Mouse (Mus musculus): ENCODE results near the gene Slc52a3. TPM values are rescaled to one million over a fixed set of nuclear protein-coding genes. Genes with fewer than 3 reads are reported as not detected.

Slc52a3 gene
- polyA plus RNA-seq, 1 experiment from 2014 or later, result 0.17 TPM

DNA sequence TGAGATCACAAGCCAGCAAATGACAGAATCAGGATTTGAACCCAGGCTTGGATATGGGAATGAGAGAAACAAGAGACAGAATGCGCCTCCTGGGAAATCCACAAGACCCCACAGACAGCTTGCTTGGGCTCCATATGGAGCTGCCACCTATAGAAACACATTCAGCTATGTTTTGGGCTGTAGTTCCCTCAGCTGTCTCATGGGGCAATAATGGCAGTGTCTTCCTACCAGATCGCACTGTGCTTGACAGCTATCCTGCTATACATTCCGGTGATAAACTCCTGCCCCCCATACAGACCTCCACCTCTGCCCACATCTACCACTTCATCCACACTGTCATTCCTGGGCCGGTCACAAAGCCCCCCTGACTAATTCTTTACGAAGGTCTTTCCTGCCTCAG is 21.0 kb upstream of the Slc52a3 start:
- H3K4me1 ChIP-seq, result peaks cover 58% of the 10 kb centered on the region
- no peaks in the 10 kb centered on the region for H3K9me3 ChIP-seq
- H3K36me3 ChIP-seq, result peaks cover 2% of the 10 kb centered on the region; the same call in 1 of the 2 replicates
- no peak overlapping the region for H3K27ac ChIP-seq (replicated peaks)
- H3K4me2 ChIP-seq, result no peak overlapping the region
- ATAC-seq (ENCODE audit: extremely low read depth, insufficient number of reproducible peaks, low FRiP score, low TSS enrichment), result no peak
- H3K4me3 ChIP-seq, result no peak overlapping the region
- peaks cover 50% of the 10 kb centered on the region for H3K27me3 ChIP-seq (replicated peaks)
- no peak overlapping the region for H3K9ac ChIP-seq
- WGBS, result 83% methylated on average over 5 of the region's 5 CpGs

DNA sequence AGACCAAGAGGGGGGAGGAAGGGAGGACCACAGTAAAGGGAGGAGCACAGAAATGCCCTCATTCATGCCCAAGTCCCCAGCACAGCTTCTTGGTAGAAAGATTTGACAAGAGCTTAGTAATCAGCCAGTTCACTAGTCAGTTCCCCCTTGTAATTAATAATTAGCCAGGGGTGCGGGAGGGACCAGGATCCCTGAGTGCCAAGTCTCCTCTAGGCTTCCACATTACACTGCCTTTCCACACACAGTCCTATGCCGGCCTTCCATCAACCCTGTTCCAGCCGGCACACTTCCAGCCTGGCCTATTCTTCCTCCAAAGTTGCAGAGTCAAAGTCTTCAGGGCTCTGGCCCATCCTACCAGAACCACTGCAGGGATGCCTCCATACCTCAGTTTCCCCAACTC is 20.2 kb upstream of the Slc52a3 start:
- H3K9ac ChIP-seq, result no peak overlapping the region
- no peak for ATAC-seq (ENCODE audit: extremely low read depth, insufficient number of reproducible peaks, low FRiP score, low TSS enrichment)
- no peak overlapping the region for H3K4me2 ChIP-seq
- peaks cover 50% of the 10 kb centered on the region for H3K27me3 ChIP-seq (replicated peaks)
- no peak overlapping the region for H3K27ac ChIP-seq (replicated peaks)
- 93% methylated on average over 3 of the region's 3 CpGs for WGBS
- H3K4me3 ChIP-seq, result no peak overlapping the region
- H3K36me3 ChIP-seq, result peaks cover 2% of the 10 kb centered on the region; the same call in 1 of the 2 replicates
- no peaks in the 10 kb centered on the region for H3K9me3 ChIP-seq
- peaks cover 55% of the 10 kb centered on the region for H3K4me1 ChIP-seq

GRCm38 (mm10) chr2:151977689-151978440 is 18.4 kb upstream of the Slc52a3 start:
- H3K27ac ChIP-seq (replicated peaks), result no peak overlapping the region
- H3K36me3 ChIP-seq, result peaks cover 2% of the 10 kb centered on the region; the same call in 1 of the 2 replicates
- H3K9ac ChIP-seq, result peak overlapping the region; percentile 65
- 78% methylated on average over 4 of the region's 4 CpGs for WGBS
- no peak overlapping the region for H3K4me3 ChIP-seq
- peaks cover 35% of the 10 kb centered on the region for H3K27me3 ChIP-seq (replicated peaks)
- H3K9me3 ChIP-seq, result no peaks in the 10 kb centered on the region
- H3K4me1 ChIP-seq, result peaks cover 43% of the 10 kb centered on the region
- ATAC-seq (ENCODE audit: extremely low read depth, insufficient number of reproducible peaks, low FRiP score, low TSS enrichment), result no peak
- peak overlapping the region; percentile 94; the same call in 1 of the 2 replicates for H3K4me2 ChIP-seq

DNA sequence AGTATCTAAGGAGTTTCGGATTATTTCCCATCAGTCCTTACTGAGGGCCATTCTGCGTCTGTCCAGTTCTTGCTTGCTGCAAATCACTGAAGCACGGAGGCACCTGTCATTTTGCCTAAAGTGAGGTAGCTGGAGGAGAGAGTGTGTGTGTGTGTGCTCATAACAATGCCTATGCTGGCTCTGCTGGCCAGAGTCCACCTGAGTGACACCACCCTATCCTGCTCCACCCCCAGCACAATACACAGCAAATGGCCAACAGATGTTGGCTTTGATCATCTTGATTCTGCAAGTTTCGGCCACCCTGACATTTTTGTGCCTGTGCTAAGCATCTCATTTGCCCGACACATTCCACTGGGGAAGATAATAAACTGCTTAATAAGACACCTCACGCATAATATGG is 17.8 kb upstream of the Slc52a3 start:
- ATAC-seq (ENCODE audit: extremely low read depth, insufficient number of reproducible peaks, low FRiP score, low TSS enrichment), result no peak
- no peaks in the 10 kb centered on the region for H3K9me3 ChIP-seq
- H3K4me2 ChIP-seq, result peak overlapping the region; percentile 94
- H3K27me3 ChIP-seq (replicated peaks), result peaks cover 29% of the 10 kb centered on the region
- H3K4me3 ChIP-seq, result no peak overlapping the region
- peaks cover 2% of the 10 kb centered on the region; the same call in 1 of the 2 replicates for H3K36me3 ChIP-seq
- peaks cover 37% of the 10 kb centered on the region for H3K4me1 ChIP-seq
- no peak overlapping the region for H3K9ac ChIP-seq
- no peak overlapping the region for H3K27ac ChIP-seq (replicated peaks)
- WGBS, result 77% methylated on average over 6 of the region's 6 CpGs

GRCm38 (mm10) chr2:151979470-151980354 is 16.6 kb upstream of the Slc52a3 start, which contains the start of gene Fam110a:
TSS of gene Fam110a (minus strand) at chr2:151980219.
- H3K36me3 ChIP-seq, result peaks cover 2% of the 10 kb centered on the region; the same call in 1 of the 2 replicates
- H3K27ac ChIP-seq (replicated peaks), result peak within 1 kb of the TSS; percentile 24; the same call in 1 of the 2 replicates
- peaks cover 16% of the 10 kb centered on the region for H3K27me3 ChIP-seq (replicated peaks)
- H3K9ac ChIP-seq, result peak within 1 kb of the TSS; percentile 91
- ATAC-seq (ENCODE audit: extremely low read depth, insufficient number of reproducible peaks, low FRiP score, low TSS enrichment), result peak; percentile 52
- H3K4me2 ChIP-seq, result peak within 1 kb of the TSS; percentile 94
- no peaks in the 10 kb centered on the region for H3K9me3 ChIP-seq
- under 1% methylated on average over 45 of the region's 46 CpGs for WGBS
- peaks cover 28% of the 10 kb centered on the region for H3K4me1 ChIP-seq
- H3K4me3 ChIP-seq, result peak within 1 kb of the TSS; percentile 87

GRCm38 (mm10) chr2:151980355-151980693 is 16.0 kb upstream of the Slc52a3 start:
- no peak for ATAC-seq (ENCODE audit: extremely low read depth, insufficient number of reproducible peaks, low FRiP score, low TSS enrichment)
- Histone ChIP-seq H3K9me3 (no peaks in the 10 kb centered on the region), H3K4me3 (peak overlapping the region; percentile 87), H3K36me3 (peaks cover 2% of the 10 kb centered on the region; the same call in 1 of the 2 replicates), H3K4me1 (peaks cover 28% of the 10 kb centered on the region), H3K27me3 (replicated peaks) (peaks cover 11% of the 10 kb centered on the region; the same call in 1 of the 2 replicates), H3K4me2 (peak overlapping the region; percentile 94), H3K27ac (replicated peaks) (no peak overlapping the region), H3K9ac (peak overlapping the region; percentile 91)
- 43% methylated on average over 3 of the region's 3 CpGs for WGBS

DNA sequence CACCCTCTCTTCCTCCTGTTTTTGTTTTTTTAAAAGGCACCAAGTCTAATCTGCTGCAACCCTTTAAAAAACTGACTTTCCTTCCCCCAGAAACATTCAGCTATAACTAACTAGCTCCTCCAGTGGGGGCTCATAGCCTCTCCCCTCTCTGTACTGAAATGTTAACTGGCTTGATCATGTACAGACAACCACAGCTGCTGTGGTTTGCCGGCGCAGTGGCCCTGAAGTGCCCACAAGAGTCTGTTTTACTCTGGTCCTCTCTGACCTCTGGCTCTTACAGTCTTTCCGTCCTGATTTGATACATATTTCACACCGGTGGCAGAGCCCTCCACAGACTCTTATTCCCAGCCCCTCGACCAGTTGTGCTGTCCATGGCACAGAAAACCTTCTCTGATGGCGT is 15.0 kb upstream of the Slc52a3 start:
- 69% methylated on average over 6 of the region's 6 CpGs for WGBS
- Histone ChIP-seq H3K27me3 (replicated peaks) (peaks cover 1% of the 10 kb centered on the region; the same call in 1 of the 2 replicates), H3K9me3 (no peaks in the 10 kb centered on the region), H3K27ac (replicated peaks) (no peak overlapping the region), H3K4me1 (peaks cover 28% of the 10 kb centered on the region), H3K36me3 (peaks cover 2% of the 10 kb centered on the region; the same call in 1 of the 2 replicates), H3K9ac (no peak overlapping the region), H3K4me3 (no peak overlapping the region), H3K4me2 (no peak overlapping the region)
- ATAC-seq (ENCODE audit: extremely low read depth, insufficient number of reproducible peaks, low FRiP score, low TSS enrichment), result no peak

GRCm38 (mm10) chr2:151982476-151982875 is 13.8 kb upstream of the Slc52a3 start:
- Histone ChIP-seq H3K27ac (replicated peaks) (no peak overlapping the region), H3K4me1 (peaks cover 28% of the 10 kb centered on the region), H3K27me3 (replicated peaks) (peaks cover 4% of the 10 kb centered on the region; the same call in 1 of the 2 replicates), H3K4me3 (no peak overlapping the region), H3K9ac (no peak overlapping the region), H3K4me2 (no peak overlapping the region), H3K9me3 (no peaks in the 10 kb centered on the region), H3K36me3 (no peaks in the 10 kb centered on the region)
- no peak for ATAC-seq (ENCODE audit: extremely low read depth, insufficient number of reproducible peaks, low FRiP score, low TSS enrichment)

DNA sequence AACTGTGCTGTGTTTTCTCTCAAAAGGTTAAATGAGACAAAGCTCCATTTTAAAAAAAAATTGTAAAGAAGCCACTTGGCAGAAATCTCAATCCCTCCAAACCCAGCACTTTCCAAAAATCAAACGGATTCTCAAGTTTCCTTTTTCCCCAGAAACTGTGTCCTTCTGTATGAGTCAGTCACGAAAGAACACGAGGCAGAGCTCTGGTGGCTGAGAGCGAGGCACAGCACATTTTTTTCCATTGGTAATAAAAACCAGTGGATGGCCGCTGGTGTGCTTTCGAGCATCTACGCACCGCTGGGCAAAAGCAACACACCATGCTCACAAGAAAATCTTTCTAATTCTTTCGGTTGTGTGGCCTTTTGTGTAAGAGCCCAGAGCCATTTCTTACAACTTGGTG is 12.3 kb upstream of the Slc52a3 start:
- H3K4me2 ChIP-seq, result no peak overlapping the region
- WGBS, result 68% methylated on average over 9 of the region's 9 CpGs
- H3K9ac ChIP-seq, result no peak overlapping the region
- H3K4me3 ChIP-seq, result no peak overlapping the region
- H3K27me3 ChIP-seq (replicated peaks), result peaks cover 17% of the 10 kb centered on the region
- H3K27ac ChIP-seq (replicated peaks), result no peak overlapping the region
- H3K36me3 ChIP-seq, result no peaks in the 10 kb centered on the region
- no peak for ATAC-seq (ENCODE audit: extremely low read depth, insufficient number of reproducible peaks, low FRiP score, low TSS enrichment)
- no peaks in the 10 kb centered on the region for H3K9me3 ChIP-seq
- peaks cover 13% of the 10 kb centered on the region for H3K4me1 ChIP-seq

DNA sequence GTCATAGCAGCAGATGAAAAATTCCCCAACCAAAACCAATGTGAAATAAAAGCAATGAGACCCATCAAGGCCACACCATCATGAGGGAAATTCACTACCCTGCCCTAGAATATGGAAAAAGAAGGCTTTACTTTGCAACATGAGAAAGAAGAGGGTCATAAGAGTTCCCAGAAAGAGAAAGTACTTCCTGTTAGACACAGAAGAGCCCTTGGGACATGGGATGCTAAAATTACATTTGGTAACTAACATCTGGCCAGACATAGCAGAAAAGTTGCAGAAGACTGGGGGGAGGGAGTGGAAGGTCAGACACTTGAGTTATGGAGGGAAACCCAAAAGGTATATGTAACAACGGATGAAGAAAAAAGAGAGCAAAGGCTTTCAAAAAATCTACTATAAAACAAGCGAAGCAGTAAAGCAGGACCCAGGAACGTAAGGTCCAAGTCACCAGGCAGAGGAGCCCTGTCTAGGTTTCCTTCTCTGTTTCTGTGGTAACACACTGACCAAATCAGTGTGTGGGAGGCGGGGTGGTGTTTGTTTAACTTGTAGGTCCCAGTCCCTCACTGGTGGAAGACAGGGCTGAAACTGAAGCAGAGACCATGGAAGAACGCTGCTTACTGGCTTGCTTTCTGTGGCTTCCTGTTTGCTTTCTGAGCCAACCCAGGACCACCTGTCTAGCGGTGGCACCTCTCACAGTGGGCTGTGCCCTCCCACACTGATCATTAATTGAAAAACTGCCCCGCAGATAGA is 10.7 kb upstream of the Slc52a3 start:
- H3K27me3 ChIP-seq (replicated peaks), result peaks cover 22% of the 10 kb centered on the region
- no peaks in the 10 kb centered on the region for H3K36me3 ChIP-seq
- no peak overlapping the region for H3K27ac ChIP-seq (replicated peaks)
- 0 out of 2 replicates have a peak, but pooled peaks cover 1% of the 10 kb centered on the region for H3K4me1 ChIP-seq
- H3K4me3 ChIP-seq, result no peak overlapping the region
- H3K4me2 ChIP-seq, result no peak overlapping the region
- H3K9ac ChIP-seq, result no peak overlapping the region
- no peak for ATAC-seq (ENCODE audit: extremely low read depth, insufficient number of reproducible peaks, low FRiP score, low TSS enrichment)
- H3K9me3 ChIP-seq, result no peaks in the 10 kb centered on the region
- 59% methylated on average over 7 of the region's 7 CpGs for WGBS

GRCm38 (mm10) chr2:151986958-151987357 is 9.4 kb upstream of the Slc52a3 start:
- Histone ChIP-seq H3K4me3 (no peak overlapping the region), H3K27me3 (replicated peaks) (peaks cover 36% of the 10 kb centered on the region), H3K27ac (replicated peaks) (no peak overlapping the region), H3K9ac (no peak overlapping the region), H3K4me2 (no peak overlapping the region), H3K9me3 (no peaks in the 10 kb centered on the region), H3K4me1 (no peaks in the 10 kb centered on the region), H3K36me3 (no peaks in the 10 kb centered on the region)
- WGBS, result 70% methylated on average over 8 of the region's 8 CpGs
- no peak for ATAC-seq (ENCODE audit: extremely low read depth, insufficient number of reproducible peaks, low FRiP score, low TSS enrichment)
